Mouse (Mus musculus): ENCODE measurements around the gene Stat6.

DNA sequence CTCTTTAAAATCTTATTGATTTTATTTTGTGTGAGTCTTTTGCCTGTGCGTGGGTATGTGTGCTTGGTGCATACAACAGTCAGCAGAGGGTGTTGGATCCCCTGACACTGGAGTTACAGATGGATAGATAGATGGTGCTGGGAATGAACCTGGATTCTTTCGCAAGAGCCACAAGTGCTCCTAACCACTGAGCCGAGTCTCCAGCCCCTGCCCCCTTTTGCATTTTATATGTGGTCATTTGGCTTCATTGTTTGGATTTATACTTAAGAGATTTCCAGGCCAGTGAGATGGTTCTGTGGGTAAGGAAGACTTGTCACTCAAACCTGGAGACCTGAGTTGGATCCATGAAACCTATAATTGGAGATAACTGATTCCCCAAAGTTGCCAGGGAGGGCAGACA is 37.1 kb downstream of the Stat6 start:
- TF ChIP-seq CTCF (IDR thresholded peaks at IDR 0.05; ENCODE audit: extremely low read depth, insufficient read depth, low read length) (no peak), POLR2A (IDR thresholded peaks at IDR 0.05; ENCODE audit: extremely low read depth, insufficient read depth, low read length) (no peak)
